Mouse (Mus musculus) cortical plate, adult 2 months (tissue): ENCODE results near the gene Susd2.
A peak's percentile ranks its signal among the peaks of the same experiment; 100 is the strongest.

Source experiments
- CTCF ChIP-seq: fragments of 200-500 bp; IDR thresholded peaks from 2 replicates; pipeline ENCODE4 v1.5.1; 2011; ENCODE audit warnings: mild to moderate bottlenecking, control low read depth, low read length; ENCODE audit not compliant: insufficient read depth; ENCODE audit errors: extremely low read depth
- POLR2A ChIP-seq: fragments of 200-500 bp; IDR thresholded peaks from 2 replicates; pipeline ENCODE4 v1.6.1; 2011; ENCODE audit warnings: mild to moderate bottlenecking, low read length, control low read depth; ENCODE audit not compliant: insufficient read depth; ENCODE audit errors: extremely low read depth

GRCm38 (mm10) chr10:75605162-75605846, 38.5 kb downstream of the Susd2 start:
- TF ChIP-seq POLR2A (no peak), CTCF (0 out of 2 replicates have a peak, but pooled peaks have one; percentile 2)
